Mouse (Mus musculus) heart, embryonic 12.5 days (tissue): ENCODE measurements around the gene Zfp174. TPM values are rescaled to one million over a fixed set of nuclear protein-coding genes. Genes with fewer than 3 reads are reported as not detected.
A peak's percentile ranks its signal among the peaks of the same experiment; 100 is the strongest.

Source experiments
- ATAC-seq: fragments of 200-750 bp; cut with Nextera tagmentation; 2 replicates; pipeline ENCODE4 v1.8.0; 2017; ENCODE audit warnings: moderate TSS enrichment, moderate library complexity; ENCODE audit not compliant: insufficient number of reproducible peaks, low FRiP score
- H3K27ac ChIP-seq: fragments of 300-500 bp; sonication (generic); 2 replicates; pipeline ENCODE4 v1.5.1; 2016; ENCODE audit warnings: mild to moderate bottlenecking, moderate library complexity; ENCODE audit not compliant: poor library complexity, severe bottlenecking
- H3K27me3 ChIP-seq: fragments of 300-500 bp; sonication (generic); replicated peaks from 2 replicates; pipeline ENCODE4 v1.6.1; 2016; ENCODE audit warnings: mild to moderate bottlenecking, moderate library complexity
- H3K36me3 ChIP-seq: fragments of 300-500 bp; sonication (generic); 2 replicates; pipeline ENCODE4 v1.6.1; 2016; ENCODE audit warnings: mild to moderate bottlenecking, moderate library complexity
- H3K4me1 ChIP-seq: fragments of 300-500 bp; sonication (generic); replicated peaks from 2 replicates; pipeline ENCODE4 v1.6.1; 2016; ENCODE audit warnings: mild to moderate bottlenecking
- H3K4me2 ChIP-seq: fragments of 300-500 bp; sonication (generic); 2 replicates; pipeline ENCODE4 v1.6.1; 2016; ENCODE audit warnings: mild to moderate bottlenecking, moderate library complexity
- H3K4me3 ChIP-seq: fragments of 300-500 bp; sonication (generic); 2 replicates; pipeline ENCODE4 v1.5.1; 2016; ENCODE audit warnings: mild to moderate bottlenecking
- H3K9ac ChIP-seq: fragments of 300-500 bp; sonication (generic); 2 replicates; pipeline ENCODE4 v1.6.1; 2016; ENCODE audit warnings: mild to moderate bottlenecking, moderate library complexity
- H3K9me3 ChIP-seq: fragments of 300-500 bp; sonication (generic); replicated peaks from 2 replicates; pipeline ENCODE4 v1.6.1; 2016; ENCODE audit warnings: mild to moderate bottlenecking, moderate library complexity
- WGBS: fragments of 180-500 bp; shearing (Covaris S2); methylation state at CpG from one replicate; pipeline ENCODE4 v1.1.7; 2016; 5-methylcytosine and 5-hydroxymethylcytosine counted together
- polyA plus RNA-seq: library from polyadenylated mRNA; unstranded; fragments of >200 nt; fragmentation: Nextera tagmentation; extraction: Ambion mirVana; gene quantifications from 2 replicates; pipeline ENCODE4 v1.2.1, GENCODE M21; 2016

The Zfp174 gene
- polyA plus RNA-seq, 1 experiment from 2014 or later, result 1.3 TPM

DNA sequence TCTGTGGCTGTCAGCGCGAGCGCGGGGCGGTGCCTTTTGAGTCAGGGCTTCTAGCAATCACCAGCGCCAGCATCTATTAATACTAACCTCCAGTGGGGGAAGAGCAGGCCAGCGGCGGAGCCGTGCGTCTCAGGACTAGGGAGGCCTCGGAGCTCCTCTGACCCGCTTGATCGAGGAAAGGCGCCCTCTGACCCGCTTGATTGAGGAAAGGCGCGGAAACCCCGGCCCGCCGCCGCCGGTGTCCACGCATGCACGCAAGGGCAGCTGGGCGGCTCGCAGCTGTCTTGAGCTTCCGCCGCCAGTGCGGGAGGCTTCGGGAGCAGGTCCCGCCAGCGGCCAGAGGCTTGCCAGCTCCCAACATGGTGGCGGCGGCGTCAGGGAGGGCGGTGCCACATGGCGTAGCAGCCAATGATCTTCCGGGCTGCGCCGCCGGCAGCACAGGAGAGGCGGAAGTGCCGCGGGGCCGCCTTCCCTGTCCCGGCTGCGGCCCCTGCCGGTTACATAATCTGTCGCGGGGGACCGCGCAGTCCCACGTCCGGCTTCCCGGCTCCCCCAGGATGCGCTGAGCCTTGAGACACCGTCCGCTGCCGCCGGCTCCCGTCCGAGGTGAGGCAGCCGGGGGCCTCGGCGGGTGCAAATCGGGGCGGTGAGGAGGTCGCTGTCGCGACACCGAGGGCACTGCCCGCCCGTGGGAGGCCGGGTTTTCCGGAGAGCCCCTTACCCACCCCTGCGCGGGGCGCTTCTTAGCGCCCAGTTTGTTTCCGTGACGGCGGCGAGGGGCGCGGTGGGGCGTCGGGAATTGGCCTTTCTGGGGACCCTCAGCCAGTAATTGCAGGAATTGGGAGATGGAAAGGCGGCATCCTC is 37.4 kb downstream of the Zfp174 start, which contains the start of the genes Zfp597 and Gm20695:
Gene Zfp597 (minus strand): TSS at position 361 of the 864 bp plus-strand sequence.
Gene Gm20695 (plus strand): TSS at position 448 of the 864 bp plus-strand sequence.
- Histone ChIP-seq H3K4me1 (peaks cover 16% of the 10 kb centered on the region), H3K4me2 (peak within 1 kb of the TSS; percentile 78), H3K27me3 (no peaks in the 10 kb centered on the region), H3K27ac (peak within 1 kb of the TSS; percentile 94), H3K4me3 (peak within 1 kb of the TSS; percentile 78), H3K36me3 (peaks cover 12% of the 10 kb centered on the region), H3K9me3 (no peaks in the 10 kb centered on the region), H3K9ac (peak within 1 kb of the TSS; percentile 88)
- peak; percentile 99 for ATAC-seq
- under 1% methylated on average over 88 of the region's 88 CpGs for WGBS

GRCm38 (mm10) chr16:3885065-3885670 is 38.1 kb downstream of the Zfp174 start:
- Histone ChIP-seq H3K27me3 (no peaks in the 10 kb centered on the region), H3K4me3 (peak overlapping the region; percentile 78), H3K4me1 (peaks cover 16% of the 10 kb centered on the region), H3K36me3 (peaks cover 10% of the 10 kb centered on the region), H3K9me3 (no peaks in the 10 kb centered on the region), H3K27ac (peak overlapping the region; percentile 94), H3K9ac (peak overlapping the region; percentile 88), H3K4me2 (peak overlapping the region; percentile 78)
- 4% methylated on average over 10 of the region's 10 CpGs for whole genome bisulfite sequencing
- ATAC-seq, result peak; percentile 3; the same call in 1 of the 2 replicates

DNA sequence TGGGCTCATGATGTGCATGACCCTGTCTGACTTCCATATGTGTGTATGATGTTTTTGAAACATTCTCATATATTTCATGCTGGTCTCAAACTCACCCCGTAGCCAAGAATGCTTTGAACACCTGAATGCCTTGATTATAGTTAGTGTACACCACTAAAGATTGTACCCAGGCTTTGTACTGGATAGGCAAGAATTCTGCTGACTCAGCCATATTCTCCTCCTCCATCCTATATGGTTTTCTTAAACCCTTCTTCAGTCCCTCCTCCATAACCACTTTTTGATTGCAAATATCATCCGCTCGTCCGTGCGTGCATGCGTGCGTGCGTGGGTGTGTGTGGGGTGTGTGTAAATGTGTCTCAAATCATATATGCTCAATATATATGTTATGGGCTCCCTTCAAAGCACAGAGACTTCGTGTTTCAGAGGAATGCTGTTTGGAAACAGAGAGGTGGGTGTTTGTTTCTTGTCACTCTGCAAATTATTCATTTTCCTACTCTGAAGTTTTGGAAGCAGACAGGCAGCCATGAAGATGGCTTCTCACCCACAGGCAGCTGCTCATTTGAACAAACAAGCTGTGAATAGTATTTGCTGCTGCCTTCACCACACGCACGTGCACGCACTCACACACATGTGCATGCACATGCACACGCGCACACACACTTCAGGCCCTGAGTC is 44.7 kb downstream of the Zfp174 start:
- no peak for ATAC-seq
- H3K9me3 ChIP-seq, result no peaks in the 10 kb centered on the region
- no peak overlapping the region for H3K4me3 ChIP-seq
- H3K36me3 ChIP-seq, result peaks cover 26% of the 10 kb centered on the region
- WGBS, result 94% methylated on average over 14 of the region's 14 CpGs
- no peak overlapping the region for H3K4me2 ChIP-seq
- H3K4me1 ChIP-seq, result peaks cover 20% of the 10 kb centered on the region
- H3K9ac ChIP-seq, result no peak overlapping the region
- no peak overlapping the region for H3K27ac ChIP-seq
- no peaks in the 10 kb centered on the region for H3K27me3 ChIP-seq

DNA sequence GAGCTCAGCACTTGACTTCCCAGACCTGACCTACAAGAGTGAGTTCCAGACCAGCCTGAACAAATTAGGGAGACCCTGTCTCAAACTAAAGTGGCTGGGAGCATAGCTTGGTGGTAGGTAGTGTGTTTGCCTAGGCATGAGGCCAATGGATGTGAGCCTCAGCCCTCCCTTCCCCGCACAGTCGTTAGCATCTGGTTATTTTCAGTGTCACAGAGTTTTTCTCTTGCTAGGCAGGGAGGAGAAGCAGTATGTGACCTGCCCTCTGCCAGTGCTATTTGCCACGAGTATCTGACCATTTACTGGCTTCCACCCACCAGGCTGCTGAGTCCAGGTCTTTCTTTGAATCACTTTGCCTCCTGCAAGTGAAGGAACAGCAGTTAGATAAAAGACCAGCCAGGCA is 46.7 kb downstream of the Zfp174 start:
- WGBS, result 30% methylated on average over 3 of the region's 3 CpGs
- Histone ChIP-seq H3K27ac (peak overlapping the region; percentile 74), H3K9me3 (no peaks in the 10 kb centered on the region), H3K9ac (peak overlapping the region; percentile 9; the same call in 1 of the 2 replicates), H3K4me2 (0 out of 2 replicates have a peak overlapping the region, but pooled peaks have one; percentile 21), H3K4me3 (no peak overlapping the region), H3K4me1 (peaks cover 17% of the 10 kb centered on the region), H3K27me3 (no peaks in the 10 kb centered on the region), H3K36me3 (peaks cover 45% of the 10 kb centered on the region)
- peak; percentile 84 for ATAC-seq

- peaks cover 61% of the 10 kb centered on the region for H3K36me3 ChIP-seq
- no peak overlapping the region for H3K4me3 ChIP-seq
- peak; percentile 36; the same call in 1 of the 2 replicates for ATAC-seq
- H3K27me3 ChIP-seq, result no peaks in the 10 kb centered on the region
- H3K4me2 ChIP-seq, result no peak overlapping the region
- no peaks in the 10 kb centered on the region for H3K9me3 ChIP-seq
- H3K4me1 ChIP-seq, result peaks cover 17% of the 10 kb centered on the region
- 64% methylated on average over 9 of the region's 9 CpGs for WGBS
- H3K27ac ChIP-seq, result peak overlapping the region; percentile 74
- H3K9ac ChIP-seq, result no peak overlapping the region
These were observed 48.2 kb downstream of the Zfp174 start for GRCm38 (mm10) chr16:3895173-3895792.

DNA sequence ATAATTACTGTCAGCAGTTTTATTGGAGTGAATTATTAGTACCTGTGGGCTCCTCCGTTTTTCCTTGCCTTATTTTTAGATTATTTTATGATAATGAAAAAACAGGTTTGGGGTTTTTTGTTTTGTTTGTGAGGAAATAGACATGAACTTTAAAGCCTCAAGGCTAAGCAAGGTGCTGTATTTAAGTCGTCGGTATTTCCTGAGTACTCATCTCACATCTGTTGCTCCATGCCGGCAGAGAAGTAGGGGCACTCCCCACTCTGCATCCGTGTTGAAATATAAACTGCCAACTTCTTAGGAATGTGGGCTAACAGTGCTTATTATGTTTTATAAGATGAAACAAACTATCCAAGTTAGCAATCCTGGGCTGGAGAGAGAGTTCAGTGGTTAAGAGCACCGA is 49.0 kb downstream of the Zfp174 start:
- H3K36me3 ChIP-seq, result peaks cover 68% of the 10 kb centered on the region
- no peak overlapping the region for H3K9ac ChIP-seq
- no peak overlapping the region for H3K4me2 ChIP-seq
- WGBS, result 79% methylated on average over 6 of the region's 6 CpGs
- no peak overlapping the region for H3K4me3 ChIP-seq
- ATAC-seq, result no peak
- no peaks in the 10 kb centered on the region for H3K9me3 ChIP-seq
- H3K27me3 ChIP-seq, result no peaks in the 10 kb centered on the region
- peaks cover 17% of the 10 kb centered on the region for H3K4me1 ChIP-seq
- no peak overlapping the region for H3K27ac ChIP-seq

GRCm38 (mm10) chr16:3896553-3896952 is 49.5 kb downstream of the Zfp174 start:
- Histone ChIP-seq H3K4me2 (no peak overlapping the region), H3K9ac (no peak overlapping the region), H3K4me1 (peaks cover 17% of the 10 kb centered on the region), H3K27me3 (no peaks in the 10 kb centered on the region), H3K27ac (no peak overlapping the region), H3K36me3 (peaks cover 73% of the 10 kb centered on the region), H3K4me3 (no peak overlapping the region), H3K9me3 (no peaks in the 10 kb centered on the region)
- WGBS, result 89% methylated on average over 1 of the region's 1 CpGs
- ATAC-seq, result no peak

- no peaks in the 10 kb centered on the region for H3K9me3 ChIP-seq
- 65% methylated on average over 2 of the region's 2 CpGs for WGBS
- H3K4me1 ChIP-seq, result peaks cover 6% of the 10 kb centered on the region
- H3K4me2 ChIP-seq, result no peak overlapping the region
- no peak for ATAC-seq
- H3K36me3 ChIP-seq, result peaks cover 50% of the 10 kb centered on the region
- H3K27ac ChIP-seq, result no peak overlapping the region
- H3K4me3 ChIP-seq, result no peak overlapping the region
- H3K9ac ChIP-seq, result no peak overlapping the region
- no peaks in the 10 kb centered on the region for H3K27me3 ChIP-seq
These were observed 60.4 kb downstream of the Zfp174 start for GRCm38 (mm10) chr16:3907471-3907870.
